In the genomic region with DNA sequence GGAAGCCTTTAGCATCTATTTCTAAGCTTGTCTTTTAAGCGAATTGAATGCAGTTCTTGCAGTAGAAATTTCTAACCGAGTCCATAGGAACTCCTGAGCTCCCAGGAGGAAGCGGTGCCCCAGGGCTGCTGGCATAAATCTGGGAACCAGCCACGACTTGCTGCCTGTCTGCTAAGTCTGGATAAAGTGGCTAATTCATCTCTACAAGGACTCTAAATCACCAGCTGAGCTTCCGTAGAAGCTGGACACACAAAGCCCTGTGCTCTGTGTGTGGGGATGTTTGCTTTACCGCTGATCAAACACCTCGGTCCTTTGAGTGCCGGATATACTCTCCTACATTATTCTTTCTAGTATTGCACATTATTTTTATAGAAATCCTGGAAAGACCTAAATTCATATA, we compare ENCODE assay signal across 14 mouse cellular contexts.
DNase-seq lines count a peak whose midpoint lies in the region; ATAC-seq and TF ChIP-seq lines count a peak whose summit lies in the region.
"Had no signal": no experiment of that assay in that cellular context is flagged by ENCODE, and none has a peak within 500 bp of the region (broad histone marks: within the 10 kb centered on the region; RNA-seq: fewer than 3 reads in every experiment).

No protein-coding gene starts in this region.

- H3K4me2 ChIP-seq in forebrain, embryonic 14.5 days (ENCODE audit: low read length) = no peak overlapping the region
- no peak overlapping the region for H3K4me2 ChIP-seq in forebrain, embryonic 16.5 days (ENCODE audit: low read length)
- no peak overlapping the region; the same call in 1 of the 2 replicates for H3K4me2 ChIP-seq in midbrain, embryonic 12.5 days (replicated peaks)
- H3K4me2 ChIP-seq in stomach, postnatal 0 days (replicated peaks; ENCODE audit: low read depth) = no peak overlapping the region
- no peak overlapping the region for H3K4me2 ChIP-seq in forebrain, embryonic 12.5 days
- H3K4me2 ChIP-seq: embryonic facial prominence, embryonic 12.5 days; heart, embryonic 12.5 days had no signal

- no peaks in the 10 kb centered on the region for H3K9me3 ChIP-seq in forebrain, embryonic 14.5 days (replicated peaks; ENCODE audit: control insufficient read depth, low read length)
- no peaks in the 10 kb centered on the region for H3K9me3 ChIP-seq in forebrain, embryonic 16.5 days (ENCODE audit: control insufficient read depth, low read length)
- no peaks in the 10 kb centered on the region for H3K9me3 ChIP-seq in midbrain, embryonic 12.5 days
- H3K9me3 ChIP-seq in stomach, postnatal 0 days (ENCODE audit: control insufficient read depth, low read length) = no peaks in the 10 kb centered on the region
- no peaks in the 10 kb centered on the region for H3K9me3 ChIP-seq in forebrain, embryonic 12.5 days
- H3K9me3 ChIP-seq: embryonic facial prominence, embryonic 12.5 days; G1E; heart, embryonic 12.5 days had no signal

- 58% methylated on average over 8 of the region's 8 CpGs for WGBS in forebrain, embryonic 14.5 days
- 54% methylated on average over 8 of the region's 8 CpGs for WGBS in forebrain, embryonic 16.5 days
- WGBS in midbrain, embryonic 12.5 days = 32% methylated on average over 8 of the region's 8 CpGs
- 39% methylated on average over 8 of the region's 8 CpGs for WGBS in stomach, postnatal 0 days
- 55% methylated on average over 8 of the region's 8 CpGs for WGBS in forebrain, embryonic 12.5 days

- H3K27me3 ChIP-seq in forebrain, embryonic 14.5 days (replicated peaks; ENCODE audit: control insufficient read depth, insufficient read depth, low read length) = no peaks in the 10 kb centered on the region
- no peaks in the 10 kb centered on the region for H3K27me3 ChIP-seq in forebrain, embryonic 16.5 days (replicated peaks; ENCODE audit: control insufficient read depth, insufficient read depth, low read length)
- no peaks in the 10 kb centered on the region for H3K27me3 ChIP-seq in midbrain, embryonic 12.5 days
- no peaks in the 10 kb centered on the region for H3K27me3 ChIP-seq in stomach, postnatal 0 days (ENCODE audit: control insufficient read depth, insufficient read depth, low read length)
- no peaks in the 10 kb centered on the region for H3K27me3 ChIP-seq in forebrain, embryonic 12.5 days
- H3K27me3 ChIP-seq: embryonic facial prominence, embryonic 12.5 days; heart, embryonic 12.5 days had no signal

- peak; percentile 39 for DNase-seq in forebrain, embryonic 14.5 days (ENCODE audit: low spot score)
- peak; percentile 7 for DNase-seq in right cerebral cortex, postnatal 4 days
- no peak for DNase-seq in right cerebral cortex, postnatal 25 days
- peak; percentile 15 for DNase-seq in stomach, postnatal 0 days (ENCODE audit: low spot score)
- DNase-seq in spleen, adult 12 weeks (ENCODE audit: low spot score) = no peak
- DNase-seq: lung, postnatal 10 days had no signal

- no peaks in the 10 kb centered on the region for H3K4me1 ChIP-seq in forebrain, embryonic 14.5 days (ENCODE audit: control insufficient read depth, insufficient read depth, low read length)
- H3K4me1 ChIP-seq in forebrain, embryonic 16.5 days (replicated peaks; ENCODE audit: control insufficient read depth, insufficient read depth, low read length) = no peaks in the 10 kb centered on the region
- H3K4me1 ChIP-seq in midbrain, embryonic 12.5 days = no peaks in the 10 kb centered on the region; the same call in 1 of the 2 replicates
- H3K4me1 ChIP-seq in stomach, postnatal 0 days (replicated peaks; ENCODE audit: control insufficient read depth, insufficient read depth) = no peaks in the 10 kb centered on the region
- H3K4me1 ChIP-seq in forebrain, embryonic 12.5 days = no peaks in the 10 kb centered on the region; the same call in 1 of the 2 replicates
- H3K4me1 ChIP-seq: embryonic facial prominence, embryonic 12.5 days; heart, embryonic 12.5 days had no signal

- no peak overlapping the region for H3K27ac ChIP-seq in forebrain, embryonic 14.5 days (ENCODE audit: low read depth, low read length)
- no peak overlapping the region for H3K27ac ChIP-seq in forebrain, embryonic 16.5 days (ENCODE audit: low read length)
- H3K27ac ChIP-seq in midbrain, embryonic 12.5 days (replicated peaks) = no peak overlapping the region
- no peak overlapping the region for H3K27ac ChIP-seq in stomach, postnatal 0 days (replicated peaks)
- H3K27ac ChIP-seq in forebrain, embryonic 12.5 days = no peak overlapping the region
- H3K27ac ChIP-seq: embryonic facial prominence, embryonic 12.5 days had no signal

- no peak overlapping the region for H3K9ac ChIP-seq in forebrain, embryonic 14.5 days (ENCODE audit: low read length)
- no peak overlapping the region for H3K9ac ChIP-seq in forebrain, embryonic 16.5 days (replicated peaks; ENCODE audit: low read depth, low read length)
- no peak overlapping the region for H3K9ac ChIP-seq in midbrain, embryonic 12.5 days (replicated peaks)
- no peak overlapping the region for H3K9ac ChIP-seq in stomach, postnatal 0 days (ENCODE audit: low read length)
- H3K9ac ChIP-seq in forebrain, embryonic 12.5 days = no peak overlapping the region
- H3K9ac ChIP-seq: embryonic facial prominence, embryonic 12.5 days; heart, embryonic 12.5 days had no signal

- no peak for ATAC-seq in forebrain, embryonic 14.5 days
- ATAC-seq in forebrain, embryonic 16.5 days = no peak
- ATAC-seq in midbrain, embryonic 12.5 days (ENCODE audit: low FRiP score, low read depth) = peak; percentile 60
- ATAC-seq in stomach, postnatal 0 days (ENCODE audit: low FRiP score, low TSS enrichment) = no peak
- no peak for ATAC-seq in forebrain, embryonic 12.5 days (ENCODE audit: low FRiP score)
- ATAC-seq: activated CD4-positive, CD25-positive, alpha-beta regulatory T cell, adult 4 months; intestine, embryonic 16.5 days had no signal

- no peaks in the 10 kb centered on the region for H3K36me3 ChIP-seq in forebrain, embryonic 14.5 days (ENCODE audit: control insufficient read depth, insufficient read depth, low read length)
- H3K36me3 ChIP-seq in forebrain, embryonic 16.5 days (ENCODE audit: control insufficient read depth, insufficient read depth) = no peaks in the 10 kb centered on the region
- H3K36me3 ChIP-seq in midbrain, embryonic 12.5 days = no peaks in the 10 kb centered on the region
- H3K36me3 ChIP-seq in stomach, postnatal 0 days (ENCODE audit: control insufficient read depth, insufficient read depth, low read length) = no peaks in the 10 kb centered on the region
- no peaks in the 10 kb centered on the region for H3K36me3 ChIP-seq in forebrain, embryonic 12.5 days (replicated peaks)
- H3K36me3 ChIP-seq: embryonic facial prominence, embryonic 12.5 days; G1E; heart, embryonic 12.5 days had no signal

- H3K4me3 ChIP-seq in forebrain, embryonic 14.5 days (ENCODE audit: low read depth, low read length) = no peak overlapping the region
- H3K4me3 ChIP-seq in forebrain, embryonic 16.5 days (replicated peaks; ENCODE audit: low read length) = no peak overlapping the region
- no peak overlapping the region for H3K4me3 ChIP-seq in midbrain, embryonic 12.5 days
- no peak overlapping the region for H3K4me3 ChIP-seq in stomach, postnatal 0 days (ENCODE audit: low read depth, low read length)
- no peak overlapping the region for H3K4me3 ChIP-seq in forebrain, embryonic 12.5 days (replicated peaks)
- H3K4me3 ChIP-seq: embryonic facial prominence, embryonic 12.5 days; heart, embryonic 12.5 days had no signal

- TF ChIP-seq EP300 in stomach, postnatal 0 days (optimal IDR thresholded peaks at IDR 0.05) = no peak

- no peak for TF ChIP-seq CTCF in stomach, postnatal 0 days (IDR thresholded peaks at IDR 0.05; ENCODE audit: low read depth)

Comparison
In these comparisons a context has a peak if more than half of its experiments do, and no peak if none do; other contexts are left out.
1. DNase-seq: peak in forebrain, embryonic 14.5 days (single experiment), right cerebral cortex, postnatal 4 days (single experiment) and stomach, postnatal 0 days (single experiment); none in right cerebral cortex, postnatal 25 days (single experiment) and spleen, adult 12 weeks (single experiment).